Mouse (Mus musculus): ENCODE measurements around the gene Nkg7.

DNA sequence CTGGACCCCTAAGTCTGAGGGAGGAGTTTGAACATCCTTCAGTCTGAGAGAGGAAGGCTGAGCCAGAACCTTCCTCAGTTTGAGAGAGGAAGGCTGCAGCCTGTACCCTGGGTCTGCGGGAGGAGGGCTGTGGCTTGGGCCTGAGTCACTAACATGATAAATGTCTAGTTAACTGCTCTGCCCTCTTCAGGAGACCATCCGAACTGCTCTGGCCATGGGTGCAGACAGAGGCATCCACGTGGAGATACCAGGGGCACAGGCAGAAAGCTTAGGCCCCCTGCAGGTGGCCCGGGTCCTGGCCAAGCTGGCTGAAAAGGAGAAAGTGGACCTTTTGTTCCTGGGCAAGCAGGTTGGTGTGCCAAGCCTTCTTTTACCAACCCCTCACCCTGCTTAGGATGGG is 15.7 kb downstream of the Nkg7 start:
- TF ChIP-seq POLR2A (IDR thresholded peaks at IDR 0.05; ENCODE audit: insufficient read length, low read depth) (no peak), POLR2AphosphoS2 (IDR thresholded peaks at IDR 0.05; ENCODE audit: insufficient read length, low read depth) (no peak), TCF3 (IDR thresholded peaks at IDR 0.05; ENCODE audit: insufficient read length, low read depth) (no peak), MAX (IDR thresholded peaks at IDR 0.05; ENCODE audit: low read depth) (no peak), TCF12 (IDR thresholded peaks at IDR 0.05; ENCODE audit: insufficient read depth, poor library complexity, severe bottlenecking) (no peak), CEBPB (IDR thresholded peaks at IDR 0.05; ENCODE audit: insufficient read depth, poor library complexity, severe bottlenecking) (no peak), E2F4 (IDR thresholded peaks at IDR 0.05; ENCODE audit: insufficient read depth) (no peak), MYOG (IDR thresholded peaks at IDR 0.05; ENCODE audit: control insufficient read depth in 1 of 3, insufficient read depth in 1 of 3, insufficient read length in 2 of 3, low read depth in 2 of 3) (no peak), REST (IDR thresholded peaks at IDR 0.05; ENCODE audit: insufficient read depth, insufficient read length) (no peak), MYOD1 (IDR thresholded peaks at IDR 0.05; ENCODE audit: control insufficient read depth in 1 of 3, insufficient read length in 2 of 3, low read depth in 2 of 3) (no peak), USF1 (IDR thresholded peaks at IDR 0.05; ENCODE audit: low read depth) (no peak), SRF (IDR thresholded peaks at IDR 0.05; ENCODE audit: control insufficient read depth, insufficient read length, low read depth) (no peak)

Measured in myocyte (in vitro differentiated cells).